Mouse (Mus musculus) limb, embryonic 13.5 days (tissue): ENCODE measurements around the gene Amelx. TPM values are rescaled to one million over a fixed set of nuclear protein-coding genes. Genes with fewer than 3 reads are reported as not detected.

ENCODE experiments used
- ATAC-seq: fragments of 200-750 bp; cut with Nextera tagmentation; 2 replicates; pipeline ENCODE4 v1.8.0; 2017; ENCODE audit warnings: low read depth, moderate number of reproducible peaks, moderate TSS enrichment; ENCODE audit not compliant: low FRiP score
- H3K27ac ChIP-seq: fragments of 300-500 bp; sonication (generic); 2 replicates; pipeline ENCODE4 v1.5.1; 2015; ENCODE audit warnings: inconsistent platforms, mild to moderate bottlenecking, moderate library complexity
- H3K27me3 ChIP-seq: fragments of 300-500 bp; sonication (generic); 2 replicates; pipeline ENCODE4 v1.6.1; 2015; ENCODE audit warnings: mild to moderate bottlenecking, inconsistent platforms
- H3K36me3 ChIP-seq: fragments of 300-500 bp; sonication (generic); 2 replicates; pipeline ENCODE4 v1.6.1; 2015; ENCODE audit warnings: inconsistent platforms, mild to moderate bottlenecking, moderate library complexity
- H3K4me1 ChIP-seq: fragments of 300-500 bp; sonication (generic); 2 replicates; pipeline ENCODE4 v1.6.1; 2015; ENCODE audit warnings: inconsistent platforms
- H3K4me2 ChIP-seq: fragments of 300-500 bp; sonication (generic); replicated peaks from 2 replicates; pipeline ENCODE4 v1.6.1; 2015; ENCODE audit warnings: inconsistent platforms, mild to moderate bottlenecking, moderate library complexity
- H3K4me3 ChIP-seq: fragments of 300-500 bp; sonication (generic); 2 replicates; pipeline ENCODE4 v1.5.1; 2015; ENCODE audit warnings: moderate library complexity, mild to moderate bottlenecking, inconsistent platforms
- H3K9ac ChIP-seq: fragments of 300-500 bp; sonication (generic); 2 replicates; pipeline ENCODE4 v1.6.1; 2015; ENCODE audit warnings: mild to moderate bottlenecking, inconsistent platforms
- H3K9me3 ChIP-seq: fragments of 300-500 bp; sonication (generic); 2 replicates; pipeline ENCODE4 v1.6.1; 2016; ENCODE audit warnings: inconsistent platforms
- WGBS: fragments of 180-500 bp; shearing (Covaris S2); methylation state at CpG from one replicate; pipeline ENCODE4 v1.1.7; 2015; 5-methylcytosine and 5-hydroxymethylcytosine counted together
- polyA plus RNA-seq: library from polyadenylated mRNA; unstranded; fragments of >200 nt; fragmentation: Nextera tagmentation; extraction: Ambion mirVana; gene quantifications from 2 replicates; pipeline ENCODE4 v1.2.1, GENCODE M21; 2015

The Amelx gene
- polyA plus RNA-seq = not detected in 2 replicates

DNA sequence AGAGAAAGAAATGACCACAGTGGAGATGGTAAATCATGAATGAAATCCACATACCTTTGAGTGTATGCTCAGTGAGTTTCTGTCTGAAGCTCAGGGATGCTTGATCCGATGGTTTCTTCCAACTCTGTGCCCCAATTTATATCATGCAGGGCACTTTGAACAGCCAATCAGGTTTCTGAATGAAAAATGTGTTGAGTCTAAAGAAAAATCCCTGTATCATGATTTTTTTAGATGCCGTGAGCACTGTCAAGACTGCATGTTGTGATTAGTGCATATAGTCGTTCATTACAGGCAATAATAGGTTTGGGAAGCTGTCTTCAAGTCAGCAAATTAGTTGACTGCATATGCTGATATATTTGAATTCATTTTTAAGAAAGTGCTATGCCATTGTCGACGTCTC lies at the start of gene Amelx:
TSS of gene Amelx (minus strand) at position 101 of the 400 bp plus-strand sequence.
- peaks cover 10% of the 10 kb centered on the region; the same call in 1 of the 2 replicates for H3K27me3 ChIP-seq
- H3K9ac ChIP-seq = no peak within 1 kb of the TSS
- no peaks in the 10 kb centered on the region for H3K36me3 ChIP-seq
- H3K4me3 ChIP-seq = no peak within 1 kb of the TSS
- no peak within 1 kb of the TSS for H3K4me2 ChIP-seq
- no peak within 1 kb of the TSS for H3K27ac ChIP-seq
- no peak for ATAC-seq
- no peaks in the 10 kb centered on the region for H3K9me3 ChIP-seq
- 76% methylated on average over 5 of the region's 5 CpGs for whole genome bisulfite sequencing
- H3K4me1 ChIP-seq = no peaks in the 10 kb centered on the region

- no peak for ATAC-seq
- WGBS = 56% methylated on average over 3 of the region's 3 CpGs
- Histone ChIP-seq H3K9me3 (no peaks in the 10 kb centered on the region), H3K27me3 (peaks cover 20% of the 10 kb centered on the region; the same call in 1 of the 2 replicates), H3K4me3 (no peak overlapping the region), H3K27ac (no peak overlapping the region), H3K4me1 (no peaks in the 10 kb centered on the region), H3K9ac (no peak overlapping the region), H3K36me3 (no peaks in the 10 kb centered on the region), H3K4me2 (no peak overlapping the region)
These were observed 35.5 kb upstream of the Amelx start for GRCm38 (mm10) chrX:169222357-169223062.

DNA sequence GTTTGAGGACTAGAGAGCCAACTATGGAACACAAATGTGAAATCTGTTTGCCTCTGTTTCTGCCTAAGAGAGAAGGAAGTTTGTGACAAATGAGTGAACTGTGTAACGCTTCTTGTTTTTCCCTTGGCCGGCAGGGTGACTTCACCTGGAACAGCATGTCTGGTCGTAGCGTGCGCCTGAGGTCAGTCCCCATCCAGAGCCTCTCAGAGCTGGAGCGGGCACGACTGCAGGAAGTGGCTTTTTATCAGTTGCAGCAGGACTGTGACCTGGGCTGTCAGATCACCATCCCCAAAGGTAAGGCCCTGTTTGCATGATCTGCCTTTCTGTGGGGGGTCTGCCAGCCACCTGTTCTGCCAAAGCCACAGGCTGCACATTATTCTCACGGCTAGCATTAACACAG lies 33.1 kb upstream of the Amelx start:
- WGBS = 63% methylated on average over 8 of the region's 8 CpGs
- no peak overlapping the region for H3K27ac ChIP-seq
- no peak for ATAC-seq
- H3K36me3 ChIP-seq = no peaks in the 10 kb centered on the region
- no peak overlapping the region for H3K4me2 ChIP-seq
- H3K27me3 ChIP-seq = peaks cover 20% of the 10 kb centered on the region; the same call in 1 of the 2 replicates
- no peak overlapping the region for H3K4me3 ChIP-seq
- H3K4me1 ChIP-seq = no peaks in the 10 kb centered on the region
- H3K9me3 ChIP-seq = no peaks in the 10 kb centered on the region
- H3K9ac ChIP-seq = no peak overlapping the region

DNA sequence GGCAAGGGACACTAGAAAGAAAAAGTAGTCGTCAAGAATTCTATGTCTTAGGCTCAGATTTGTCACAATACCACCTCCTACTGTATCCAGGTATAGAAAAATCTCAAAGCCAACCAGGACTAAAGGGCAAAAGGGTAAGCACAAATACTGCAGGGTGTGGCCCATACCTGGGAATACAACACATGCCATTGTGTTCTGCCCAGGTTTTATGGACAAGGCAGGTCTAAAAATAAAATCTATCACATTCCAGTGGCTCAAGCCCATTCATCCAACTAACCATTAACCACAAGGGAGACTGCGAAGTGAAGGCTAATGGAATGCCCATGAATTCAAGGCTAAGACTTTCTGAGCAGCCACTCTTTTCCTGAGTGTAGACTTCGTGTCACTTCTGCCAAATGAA lies 23.0 kb upstream of the Amelx start:
- no peak overlapping the region for H3K9ac ChIP-seq
- no peaks in the 10 kb centered on the region for H3K36me3 ChIP-seq
- H3K27me3 ChIP-seq = peaks cover 16% of the 10 kb centered on the region; the same call in 1 of the 2 replicates
- WGBS = 63% methylated on average over 3 of the region's 3 CpGs
- H3K4me2 ChIP-seq = no peak overlapping the region
- ATAC-seq = no peak
- no peaks in the 10 kb centered on the region for H3K4me1 ChIP-seq
- no peak overlapping the region for H3K27ac ChIP-seq
- H3K9me3 ChIP-seq = no peaks in the 10 kb centered on the region
- H3K4me3 ChIP-seq = no peak overlapping the region

DNA sequence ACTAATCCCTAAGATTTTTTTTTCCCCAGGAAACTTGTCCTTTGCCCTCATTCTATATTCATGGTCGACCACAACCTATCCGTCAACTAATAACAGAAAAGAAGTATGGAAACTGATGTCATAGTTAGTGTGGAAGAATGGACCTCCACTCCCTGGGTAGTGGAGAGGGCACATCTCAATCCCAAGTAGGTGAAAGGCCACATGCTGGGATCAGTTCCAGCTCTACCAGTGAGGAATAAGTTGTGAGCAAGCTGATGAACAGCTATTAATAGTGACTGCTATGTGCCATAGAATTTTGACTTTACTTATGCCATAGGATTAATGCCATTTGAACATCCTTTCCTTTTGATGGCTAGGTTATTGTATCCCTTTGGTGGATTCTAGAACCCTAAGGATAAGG lies 8.4 kb downstream of the Amelx start:
- 88% methylated on average over 2 of the region's 2 CpGs for WGBS
- Histone ChIP-seq H3K4me1 (no peaks in the 10 kb centered on the region), H3K27ac (no peak overlapping the region), H3K36me3 (no peaks in the 10 kb centered on the region), H3K9ac (no peak overlapping the region), H3K27me3 (peaks cover 9% of the 10 kb centered on the region; the same call in 1 of the 2 replicates), H3K4me3 (no peak overlapping the region), H3K9me3 (no peaks in the 10 kb centered on the region), H3K4me2 (no peak overlapping the region)
- no peak for ATAC-seq

- 40% methylated on average over 1 of the region's 1 CpGs for WGBS
- no peak overlapping the region for H3K4me3 ChIP-seq
- no peak overlapping the region for H3K4me2 ChIP-seq
- H3K27ac ChIP-seq = no peak overlapping the region
- no peaks in the 10 kb centered on the region for H3K36me3 ChIP-seq
- no peaks in the 10 kb centered on the region for H3K9me3 ChIP-seq
- no peak for ATAC-seq
- H3K27me3 ChIP-seq = no peaks in the 10 kb centered on the region; the same call in 1 of the 2 replicates
- no peak overlapping the region for H3K9ac ChIP-seq
- H3K4me1 ChIP-seq = no peaks in the 10 kb centered on the region
These were observed 13.2 kb downstream of the Amelx start for GRCm38 (mm10) chrX:169173796-169174195.

- ATAC-seq = no peak
- WGBS = 84% methylated on average over 2 of the region's 2 CpGs
- H3K9me3 ChIP-seq = no peaks in the 10 kb centered on the region
These were observed 16.0 kb downstream of the Amelx start for GRCm38 (mm10) chrX:169170981-169171380.

DNA sequence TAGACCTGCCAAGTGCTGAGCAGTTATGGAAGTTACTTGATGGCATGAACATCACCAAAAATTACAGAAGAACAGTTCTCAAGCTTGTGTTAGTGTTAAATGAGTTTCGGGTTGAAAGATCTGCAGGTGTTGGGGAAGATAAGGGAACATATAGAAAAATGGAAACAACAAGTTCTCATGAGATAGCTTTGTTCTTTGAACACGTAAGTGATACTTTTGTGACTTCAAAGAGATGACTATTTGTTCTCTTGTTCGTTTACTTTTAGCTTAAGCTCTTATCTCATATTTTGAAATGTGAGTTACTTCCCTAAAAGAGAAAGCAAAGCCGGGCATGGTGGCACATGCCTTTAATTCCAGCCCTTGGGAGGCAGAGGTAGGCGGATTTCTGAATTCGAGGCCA lies 28.6 kb downstream of the Amelx start:
- Histone ChIP-seq H3K27ac (no peak overlapping the region), H3K4me1 (no peaks in the 10 kb centered on the region), H3K4me3 (no peak overlapping the region), H3K4me2 (no peak overlapping the region), H3K9ac (no peak overlapping the region), H3K9me3 (no peaks in the 10 kb centered on the region), H3K27me3 (no peaks in the 10 kb centered on the region), H3K36me3 (no peaks in the 10 kb centered on the region)
- 83% methylated on average over 6 of the region's 6 CpGs for WGBS
- ATAC-seq = no peak

More at GRCm38 (mm10) chrX:169170981-169171380, 16.0 kb downstream of the Amelx start:
- Histone ChIP-seq H3K27ac (no peak overlapping the region), H3K4me1 (no peaks in the 10 kb centered on the region), H3K27me3 (no peaks in the 10 kb centered on the region; the same call in 1 of the 2 replicates), H3K4me2 (no peak overlapping the region), H3K4me3 (no peak overlapping the region), H3K9ac (no peak overlapping the region), H3K36me3 (no peaks in the 10 kb centered on the region)

- H3K27me3 ChIP-seq = 0 out of 2 replicates have a peak, but pooled peaks cover 2% of the 10 kb centered on the region
- no peak overlapping the region for H3K27ac ChIP-seq
- no peak overlapping the region for H3K9ac ChIP-seq
- no peaks in the 10 kb centered on the region for H3K36me3 ChIP-seq
- H3K4me3 ChIP-seq = no peak overlapping the region
- no peak overlapping the region for H3K4me2 ChIP-seq
- ATAC-seq = no peak
- H3K9me3 ChIP-seq = no peaks in the 10 kb centered on the region
- H3K4me1 ChIP-seq = no peaks in the 10 kb centered on the region
These were observed 33.2 kb downstream of the Amelx start for GRCm38 (mm10) chrX:169153805-169154204.

DNA sequence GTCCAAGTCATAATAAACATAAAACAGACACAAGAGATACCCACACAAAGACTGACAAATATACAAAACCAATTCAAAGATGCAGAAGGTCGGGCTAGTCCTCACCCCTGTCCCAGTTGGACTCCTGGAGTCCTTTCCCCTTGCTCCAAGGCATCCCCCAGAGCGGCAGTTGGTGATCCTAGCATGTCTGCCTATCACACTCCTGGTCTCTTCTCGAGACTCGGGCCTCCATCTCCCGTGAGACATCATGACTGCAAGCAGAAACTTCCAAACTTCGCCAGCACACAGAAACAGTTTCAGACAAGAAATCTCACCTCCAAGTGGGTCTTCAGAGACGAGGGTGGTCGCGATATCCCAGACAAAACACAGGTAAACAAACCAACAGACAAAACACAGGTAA lies 46.5 kb downstream of the Amelx start:
- H3K27me3 ChIP-seq = peaks cover 6% of the 10 kb centered on the region; the same call in 1 of the 2 replicates
- no peak overlapping the region for H3K4me3 ChIP-seq
- no peaks in the 10 kb centered on the region for H3K36me3 ChIP-seq
- H3K27ac ChIP-seq = no peak overlapping the region
- H3K4me2 ChIP-seq = no peak overlapping the region
- no peaks in the 10 kb centered on the region for H3K4me1 ChIP-seq
- H3K9me3 ChIP-seq = no peaks in the 10 kb centered on the region
- 86% methylated on average over 9 of the region's 9 CpGs for WGBS
- no peak for ATAC-seq
- no peak overlapping the region for H3K9ac ChIP-seq

GRCm38 (mm10) chrX:169139758-169140157 lies 47.2 kb downstream of the Amelx start:
- peaks cover 6% of the 10 kb centered on the region; the same call in 1 of the 2 replicates for H3K27me3 ChIP-seq
- no peak overlapping the region for H3K4me2 ChIP-seq
- H3K4me1 ChIP-seq = no peaks in the 10 kb centered on the region
- no peak overlapping the region for H3K4me3 ChIP-seq
- no peak overlapping the region for H3K9ac ChIP-seq
- no peak for ATAC-seq
- no peaks in the 10 kb centered on the region for H3K36me3 ChIP-seq
- H3K27ac ChIP-seq = no peak overlapping the region
- H3K9me3 ChIP-seq = no peaks in the 10 kb centered on the region
- WGBS = 82% methylated on average over 7 of the region's 7 CpGs
